Mouse (Mus musculus) cerebral cortex, adult 2 months (tissue): ENCODE results near the gene Tmem63c.

Source experiments
- whole genome bisulfite sequencing: fragments of 180-500 bp; shearing (Covaris S2); methylation state at CpG from one replicate; pipeline ENCODE4 v1.1.7; 2018; 5-methylcytosine and 5-hydroxymethylcytosine counted together

Gene Tmem63c

DNA sequence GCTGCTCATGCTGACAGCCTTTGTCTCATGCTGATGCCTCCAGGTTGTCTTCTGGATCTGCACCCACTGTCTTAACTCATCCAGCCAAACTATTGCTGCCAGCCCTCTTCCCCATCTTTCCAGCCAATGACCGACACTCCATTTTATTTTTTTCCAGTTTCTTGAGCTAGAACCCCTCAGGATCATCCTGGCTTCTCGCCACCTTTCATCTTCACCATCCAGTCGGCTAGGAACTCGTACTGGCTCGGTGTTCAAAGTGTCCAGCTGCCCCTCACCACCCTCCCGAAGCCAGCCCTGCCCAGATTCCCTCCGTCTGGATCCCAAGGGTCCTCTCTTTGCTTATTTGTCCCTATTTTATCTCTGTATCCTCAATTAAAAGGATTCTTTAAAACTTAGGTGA, 33.7 kb downstream of the Tmem63c start:
- WGBS: 69% methylated on average over 7 of the region's 7 CpGs

DNA sequence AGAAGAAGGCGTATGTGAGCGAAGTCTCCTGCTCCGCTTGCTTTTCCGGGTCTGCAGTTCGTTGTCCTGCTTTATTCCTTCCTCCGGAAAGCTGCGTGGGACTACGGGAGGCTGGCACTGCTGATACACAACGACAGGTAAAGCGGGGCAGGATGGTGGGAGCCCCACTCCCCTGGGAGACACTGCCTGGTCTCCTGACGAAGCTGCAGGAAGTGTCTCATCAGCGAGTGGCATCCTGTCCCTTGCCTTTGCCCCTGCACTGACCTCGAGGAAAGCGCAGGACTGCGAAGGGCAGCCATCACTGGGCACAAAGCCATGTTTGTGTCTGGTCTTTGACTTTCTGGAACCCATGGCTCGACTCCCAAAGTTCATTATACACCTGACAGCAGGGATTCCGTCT, 35.9 kb downstream of the Tmem63c start:
- 67% methylated on average over 17 of the region's 17 CpGs for WGBS

DNA sequence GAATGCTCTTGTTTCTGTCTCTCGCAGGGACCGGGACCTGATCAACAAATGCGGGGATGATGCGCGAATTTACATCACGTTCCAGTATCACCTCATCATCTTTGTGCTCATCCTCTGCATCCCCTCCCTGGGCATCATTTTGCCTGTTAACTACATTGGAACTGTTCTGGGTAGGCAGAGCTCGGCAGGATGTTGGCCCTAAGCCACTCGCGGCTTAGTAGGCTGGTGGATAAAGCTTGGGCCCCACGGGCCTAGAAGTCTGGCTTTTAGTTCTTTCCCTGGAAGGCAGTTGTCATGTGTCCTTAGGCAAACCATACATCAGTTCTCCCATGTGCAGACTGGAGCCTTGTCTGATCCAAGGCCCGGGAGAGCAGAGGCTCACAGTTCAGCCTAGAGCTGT, 44.3 kb downstream of the Tmem63c start:
- 74% methylated on average over 11 of the region's 11 CpGs for WGBS

DNA sequence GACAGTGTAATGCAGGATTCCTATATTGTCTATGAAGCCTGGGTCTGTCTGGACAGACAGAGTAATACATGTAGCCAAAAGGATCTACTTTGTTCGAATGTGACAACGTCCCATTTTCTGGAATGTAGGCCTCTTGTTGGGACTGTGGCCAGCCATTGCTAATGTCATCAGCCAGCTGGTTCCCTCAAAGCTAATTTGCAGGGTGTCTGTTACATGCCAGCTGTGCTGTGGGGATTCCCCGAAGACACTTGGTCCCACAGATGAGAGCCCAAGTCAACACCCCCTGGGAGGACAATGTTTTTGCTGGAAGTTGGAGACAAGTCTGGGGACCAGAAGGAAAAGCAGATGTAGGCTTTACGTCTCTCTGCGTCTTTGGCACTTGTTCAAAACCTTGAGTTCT, 45.3 kb downstream of the Tmem63c start:
- 49% methylated on average over 5 of the region's 5 CpGs for WGBS

DNA sequence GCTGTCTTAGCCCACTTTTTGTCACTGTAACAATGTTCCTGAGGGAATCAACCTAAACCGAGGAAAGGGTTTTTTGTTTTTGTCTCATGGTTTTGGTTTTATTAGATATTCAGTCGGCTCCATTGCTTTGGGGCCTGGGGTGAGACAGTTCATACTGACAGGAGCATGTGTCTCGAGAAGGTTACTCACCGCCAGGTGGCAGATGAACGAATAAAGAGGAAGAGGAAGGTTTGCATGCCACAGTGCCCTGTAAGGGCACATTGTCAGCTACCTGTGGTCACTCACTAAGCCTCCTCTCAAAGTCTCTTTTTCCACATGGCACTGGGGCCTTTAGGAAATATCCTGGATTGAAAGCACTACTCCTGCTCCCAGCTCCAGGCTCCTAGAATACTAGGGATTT, 49.4 kb downstream of the Tmem63c start:
- WGBS: 83% methylated on average over 5 of the region's 5 CpGs

DNA sequence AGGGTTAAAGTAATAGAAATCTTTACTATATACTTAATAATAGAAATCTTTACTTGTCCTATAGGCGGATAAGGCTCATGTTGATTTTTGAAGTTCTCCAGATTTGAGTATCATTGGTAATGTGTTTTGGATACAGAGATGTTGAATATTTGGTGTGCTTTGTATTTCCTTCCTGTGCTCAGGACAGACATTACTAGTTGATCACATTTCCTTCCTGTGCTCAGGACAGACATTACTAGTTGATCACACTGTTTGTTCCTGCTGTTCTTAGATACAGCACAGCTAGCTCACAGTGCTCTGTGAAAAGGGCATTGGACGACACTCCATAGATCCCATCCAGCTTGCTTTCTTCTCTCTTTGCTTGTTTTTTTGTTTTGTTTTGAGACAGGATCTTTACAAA, 55.5 kb downstream of the Tmem63c start:
- WGBS: 88% methylated on average over 2 of the region's 2 CpGs

DNA sequence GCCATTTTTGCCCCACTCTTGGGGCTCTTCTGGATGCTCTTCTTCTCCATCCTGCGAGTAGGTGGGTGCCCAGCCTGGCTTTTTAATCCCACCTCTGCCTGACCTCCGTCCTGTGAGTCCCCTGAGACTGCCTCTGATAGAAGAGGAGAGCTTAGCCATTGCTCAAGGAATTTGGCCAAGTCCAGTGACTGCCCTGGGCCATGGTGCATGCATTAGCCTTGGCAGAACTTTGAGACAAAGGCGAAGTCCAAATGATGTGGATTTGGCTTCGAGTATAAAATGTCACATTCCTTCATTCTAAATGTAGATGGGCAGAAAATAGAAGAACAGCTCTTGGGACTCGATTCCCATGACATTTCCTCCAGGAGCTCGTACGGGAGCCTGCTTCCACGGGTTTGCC, 61.7 kb downstream of the Tmem63c start:
- WGBS: 53% methylated on average over 8 of the region's 8 CpGs

DNA sequence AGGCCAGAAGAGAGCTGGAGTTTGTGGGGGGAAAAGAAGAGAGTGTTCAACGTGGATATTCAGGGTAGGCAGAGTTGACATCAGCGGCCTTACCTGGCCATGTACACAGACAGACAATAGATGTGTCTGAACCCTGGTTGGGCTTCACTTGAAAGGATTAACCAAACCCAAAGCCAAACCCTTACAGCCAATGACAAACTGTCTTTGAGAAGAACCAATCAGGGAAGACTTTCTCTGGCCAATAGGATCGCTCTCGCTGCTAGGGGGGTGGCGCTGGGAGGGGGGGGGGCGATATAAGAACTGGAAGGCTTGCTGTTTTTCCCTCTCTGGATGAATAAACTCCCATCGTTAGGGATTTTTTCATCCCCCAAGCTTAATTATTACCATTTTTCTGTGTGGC, 66.1 kb downstream of the Tmem63c start:
- 59% methylated on average over 7 of the region's 7 CpGs for WGBS

DNA sequence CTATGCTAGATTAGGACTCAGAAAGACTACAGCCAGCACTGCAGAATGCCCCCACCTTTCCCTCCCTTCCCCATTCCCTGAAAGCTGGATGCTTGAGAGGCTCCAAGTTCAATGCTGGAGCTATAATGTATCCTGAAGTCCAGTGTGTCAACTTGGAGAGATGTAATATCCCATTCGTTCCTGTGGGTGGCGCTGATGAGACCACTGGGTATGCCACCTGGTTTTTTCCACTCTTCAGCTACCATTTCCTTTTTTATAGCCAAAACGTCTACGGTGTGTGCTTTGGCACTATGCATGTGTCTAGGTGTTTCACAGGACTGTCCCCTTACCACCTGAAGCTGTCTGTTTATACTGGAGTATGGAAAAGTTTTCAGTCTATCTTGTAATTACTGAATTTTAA, 67.2 kb downstream of the Tmem63c start:
- WGBS: 30% methylated on average over 4 of the region's 4 CpGs

DNA sequence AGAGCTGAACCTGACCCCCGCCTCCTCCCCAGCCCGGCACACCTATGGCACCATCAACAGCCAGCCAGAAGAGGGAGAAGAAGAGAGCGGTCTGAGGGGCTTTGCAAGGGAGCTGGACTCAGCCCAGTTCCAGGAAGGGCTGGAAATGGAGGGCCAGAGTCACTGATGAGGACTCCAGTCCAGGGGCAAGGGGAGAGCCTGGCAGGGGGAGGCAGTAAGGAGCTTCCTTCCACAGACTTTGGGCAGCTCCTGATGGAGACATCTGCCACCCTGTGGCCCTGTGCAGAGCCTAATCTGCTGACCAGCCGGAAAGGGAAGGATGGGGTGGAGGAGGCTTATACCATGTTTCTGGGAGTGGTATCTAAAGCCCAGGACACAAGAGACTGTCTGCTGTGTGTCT, 68.1 kb downstream of the Tmem63c start:
- 80% methylated on average over 4 of the region's 4 CpGs for WGBS

DNA sequence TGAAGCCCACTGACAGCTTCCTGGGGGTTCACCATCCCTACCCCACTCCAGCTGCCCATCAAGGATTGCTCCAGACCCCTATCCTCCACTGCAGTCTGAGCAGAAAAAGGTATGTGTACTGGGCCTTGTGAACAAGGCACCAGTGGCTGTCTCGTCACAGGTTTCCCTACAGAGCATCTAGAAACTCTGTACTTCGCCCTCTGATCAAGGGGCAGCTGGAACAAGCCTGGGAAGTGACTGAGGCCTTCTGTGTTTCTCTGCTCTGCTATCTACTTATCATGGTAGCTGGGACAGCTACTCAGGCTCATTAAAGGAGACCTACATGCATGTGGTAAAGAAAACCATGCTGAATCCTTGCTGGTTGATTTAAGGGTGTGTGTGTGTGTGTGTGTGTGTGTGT, 68.6 kb downstream of the Tmem63c start:
- WGBS: 88% methylated on average over 2 of the region's 2 CpGs

DNA sequence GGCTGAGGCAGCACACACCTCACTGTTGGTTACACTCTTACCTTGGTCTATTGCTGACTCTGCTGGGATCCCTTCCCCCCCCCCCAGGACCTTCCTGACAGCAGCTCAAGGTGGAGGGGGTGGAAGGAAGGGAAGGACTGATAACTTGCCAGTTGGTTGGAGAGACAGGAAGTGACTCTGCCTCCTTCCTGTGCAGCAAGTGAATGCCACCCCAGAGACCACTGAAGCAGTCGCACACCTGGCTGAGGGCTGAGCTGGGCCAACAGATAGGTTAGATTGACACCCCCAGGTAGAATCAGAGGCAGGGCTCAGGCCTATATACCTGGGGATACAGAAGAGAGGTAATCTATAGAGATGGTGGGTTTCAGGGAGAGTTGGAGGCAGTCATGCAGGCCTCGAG, 70.8 kb downstream of the Tmem63c start:
- WGBS: 86% methylated on average over 2 of the region's 2 CpGs

DNA sequence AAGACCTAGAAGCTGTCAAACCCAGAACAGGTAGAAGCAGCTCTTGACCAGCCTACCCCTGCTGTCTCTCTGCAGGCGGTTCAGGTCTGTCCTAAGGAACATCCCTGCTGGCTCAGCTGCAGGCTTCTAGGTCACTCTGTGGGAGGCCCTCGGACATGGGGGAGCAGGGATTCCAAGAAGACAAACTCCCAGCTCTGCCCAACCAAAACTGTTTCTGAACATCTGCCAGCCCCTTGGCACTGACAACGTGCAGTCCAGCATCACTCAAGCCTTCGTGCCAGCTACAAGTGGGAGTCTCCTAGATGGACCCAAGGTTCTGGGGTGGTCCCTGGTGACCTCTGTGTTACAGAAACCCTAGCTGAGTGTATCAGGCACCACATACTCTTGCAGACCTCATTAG, 72.1 kb downstream of the Tmem63c start:
- 32% methylated on average over 4 of the region's 4 CpGs for WGBS

DNA sequence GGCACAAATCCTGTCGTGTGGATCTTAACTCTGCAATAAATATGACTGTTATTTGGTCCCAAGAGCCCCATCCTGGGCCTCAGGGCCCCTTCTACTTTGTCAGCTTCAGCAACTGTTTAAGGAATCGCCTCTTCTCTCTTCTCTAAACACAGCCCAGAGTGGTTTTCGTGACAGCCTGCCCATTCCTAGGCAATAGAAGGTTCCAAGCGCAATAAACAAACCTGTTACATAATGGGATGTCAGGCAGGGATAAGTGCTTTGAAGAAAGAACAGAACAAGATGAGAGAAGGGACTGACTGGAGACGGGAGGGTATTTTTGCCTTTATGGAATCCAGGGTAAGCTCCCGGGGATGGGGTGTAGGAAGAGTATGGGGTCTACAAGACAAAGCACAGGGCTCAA, 72.5 kb downstream of the Tmem63c start:
- 47% methylated on average over 6 of the region's 6 CpGs for WGBS

DNA sequence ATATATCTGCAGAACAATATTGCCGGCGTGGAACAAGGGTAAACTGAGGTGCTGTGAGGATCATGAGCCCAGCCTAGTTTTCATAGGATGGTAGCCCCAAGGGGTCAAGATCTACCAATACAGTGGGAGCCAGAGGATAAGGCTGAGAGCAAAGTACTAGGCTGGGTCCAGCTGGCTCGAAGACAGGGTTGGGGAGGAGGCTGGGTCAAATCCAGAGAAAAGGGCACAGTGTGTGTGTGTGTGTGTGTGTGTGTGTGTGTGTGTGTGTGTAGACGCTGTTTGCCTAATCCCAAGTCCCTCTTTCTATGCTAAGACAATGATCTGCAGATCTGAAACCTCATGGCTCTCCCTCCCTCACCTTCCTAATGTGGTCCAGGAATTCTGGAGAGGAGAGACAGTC, 79.2 kb downstream of the Tmem63c start:
- WGBS: 80% methylated on average over 4 of the region's 4 CpGs

DNA sequence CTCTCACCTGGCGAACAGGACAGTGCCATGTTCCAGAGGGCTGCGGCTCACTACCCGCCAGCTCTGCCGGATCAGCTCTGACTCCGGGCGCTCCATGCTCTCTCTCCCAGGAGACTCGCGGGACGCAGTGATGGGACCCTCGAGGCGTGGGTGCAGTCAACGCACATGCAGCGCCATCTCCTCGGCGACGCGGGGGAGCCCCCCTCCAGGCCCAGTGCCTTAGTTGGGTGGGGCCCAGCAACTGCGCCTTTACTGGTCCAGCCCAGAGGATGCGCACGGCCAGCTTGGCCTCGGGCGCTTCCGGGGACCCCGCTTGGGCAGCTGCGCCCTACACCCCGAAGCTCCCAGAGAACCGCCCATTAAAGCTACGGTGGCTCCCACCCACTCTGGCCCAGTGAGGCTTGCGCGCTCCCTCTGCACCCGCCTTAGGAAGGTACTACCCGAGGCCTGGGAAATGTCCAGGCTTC, 81.1 kb downstream of the Tmem63c start, which contains the start of gene Ngb:
Gene Ngb, minus strand, starts transcription at position 375 of the 467 bp plus-strand sequence.
- WGBS: 2% methylated on average over 32 of the region's 32 CpGs

DNA sequence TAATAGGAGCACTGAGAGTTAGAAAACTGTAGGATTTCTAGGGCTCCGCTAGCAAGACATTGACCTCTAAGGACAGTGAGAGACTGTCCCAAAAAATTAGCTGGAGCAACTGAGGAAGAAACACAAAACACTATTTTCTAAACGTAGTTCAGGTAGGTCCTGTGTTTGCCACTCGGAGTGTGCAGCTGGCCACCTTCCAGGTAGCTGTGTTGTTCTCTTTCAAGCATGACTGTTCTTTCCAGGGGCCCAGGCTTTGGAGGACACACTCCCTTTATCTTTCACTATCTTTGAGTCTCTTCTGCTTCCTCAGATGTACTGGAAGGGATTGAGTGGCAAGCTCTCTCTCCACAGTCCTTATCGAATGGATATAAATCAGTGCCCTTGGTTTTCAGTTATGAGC, 82.3 kb downstream of the Tmem63c start:
- WGBS: 84% methylated on average over 4 of the region's 4 CpGs

DNA sequence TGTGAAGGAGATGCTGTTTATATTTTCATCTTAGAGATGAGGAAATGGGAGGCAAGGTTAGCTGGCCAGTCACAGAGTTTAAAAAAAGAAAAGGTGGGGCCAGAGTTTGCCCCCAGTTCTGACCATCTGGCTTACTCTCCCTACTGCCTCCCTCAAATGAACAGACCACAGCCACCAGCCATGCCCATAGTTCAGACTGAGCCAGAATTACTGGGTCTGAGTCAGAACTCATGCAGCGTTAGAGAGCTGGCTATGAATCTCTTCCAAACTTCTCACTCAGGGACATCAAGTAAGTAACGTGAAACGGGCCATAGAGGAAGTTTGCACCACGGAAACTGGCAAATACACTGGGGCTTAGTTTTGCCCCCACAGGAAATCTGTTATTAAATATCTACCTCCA, 83.7 kb downstream of the Tmem63c start:
- WGBS: 65% methylated on average over 4 of the region's 4 CpGs

DNA sequence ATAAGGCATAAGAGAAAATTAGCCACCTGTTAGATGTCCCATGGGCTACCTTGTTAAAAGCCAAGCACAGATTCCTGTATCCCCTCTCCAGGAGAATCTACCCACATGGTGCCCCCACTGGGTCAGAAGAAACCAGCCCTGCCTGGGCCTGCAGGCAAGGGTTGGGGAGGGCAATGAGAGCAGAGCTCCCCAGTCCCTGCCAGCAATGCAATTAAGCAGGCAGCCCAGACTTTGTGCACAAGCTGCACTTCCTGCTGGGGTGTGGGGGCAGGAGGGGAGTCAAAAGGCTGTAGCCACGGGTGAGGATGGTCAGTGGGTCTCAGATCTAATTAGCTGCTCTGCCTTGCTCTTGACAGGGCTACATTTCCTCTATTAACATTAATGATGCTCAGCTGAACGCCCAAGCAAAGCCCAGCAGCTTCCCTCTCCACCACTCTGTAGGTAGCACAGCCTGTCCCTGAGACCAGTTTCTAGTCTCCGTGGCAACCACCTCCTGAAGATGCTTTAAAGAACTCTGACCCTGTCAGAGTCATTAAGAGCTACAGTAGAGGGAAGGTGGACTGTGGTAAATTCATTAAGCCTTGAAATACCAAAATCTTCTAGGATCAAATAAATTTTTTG, 86.3 kb downstream of the Tmem63c start:
- WGBS: 56% methylated on average over 3 of the region's 3 CpGs

DNA sequence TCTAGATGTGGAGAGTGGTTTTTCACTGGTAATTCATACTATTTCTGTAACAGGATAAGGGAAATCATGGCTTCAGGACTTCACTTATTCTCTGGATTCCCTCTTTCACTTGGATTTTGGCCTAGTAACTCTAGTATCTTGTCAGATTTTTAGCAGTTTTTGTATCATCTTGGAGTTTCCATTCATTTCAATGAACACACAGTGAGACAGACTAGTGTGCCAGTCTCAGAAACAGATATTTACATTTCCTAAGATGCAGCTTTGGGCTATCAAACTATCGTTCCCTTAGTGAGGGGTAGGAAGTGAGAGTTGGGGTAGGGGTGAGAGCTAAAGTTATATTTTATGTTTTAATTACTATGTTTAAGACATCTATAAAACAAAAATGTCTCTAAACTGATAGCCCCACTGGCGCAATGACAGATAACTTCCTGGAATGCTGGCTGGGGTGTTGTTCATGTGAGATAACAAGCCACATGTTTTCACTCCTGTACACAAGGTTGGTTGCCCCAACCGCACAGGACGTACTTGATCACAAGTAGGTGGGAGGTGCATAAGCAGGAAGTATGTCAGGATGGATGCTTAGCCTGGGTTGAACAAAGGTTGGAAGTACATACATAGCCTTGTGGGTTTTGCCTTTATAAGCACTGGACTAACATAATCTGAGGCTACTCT, 100.9 kb downstream of the Tmem63c start:
- 97% methylated on average over 4 of the region's 4 CpGs for WGBS

DNA sequence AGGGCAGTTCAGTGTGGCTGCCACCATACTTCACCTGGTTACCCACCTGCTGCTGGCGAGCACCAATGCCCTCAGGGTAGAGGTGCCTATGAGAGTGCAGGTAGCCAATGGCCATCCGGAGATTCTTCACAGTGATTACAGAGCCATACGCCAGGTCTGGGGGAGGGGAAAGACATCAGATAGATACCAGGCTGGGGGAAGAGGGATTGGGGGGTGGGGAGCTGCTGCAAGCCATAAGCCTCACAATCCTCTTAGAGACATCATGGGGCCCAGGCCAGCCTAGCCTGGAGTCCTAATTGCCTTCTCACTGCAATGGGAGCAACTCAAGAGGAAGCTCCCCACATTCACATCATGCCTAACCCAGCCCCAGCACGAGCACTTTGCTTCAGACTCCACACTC, 106.1 kb downstream of the Tmem63c start:
- 77% methylated on average over 4 of the region's 4 CpGs for WGBS

DNA sequence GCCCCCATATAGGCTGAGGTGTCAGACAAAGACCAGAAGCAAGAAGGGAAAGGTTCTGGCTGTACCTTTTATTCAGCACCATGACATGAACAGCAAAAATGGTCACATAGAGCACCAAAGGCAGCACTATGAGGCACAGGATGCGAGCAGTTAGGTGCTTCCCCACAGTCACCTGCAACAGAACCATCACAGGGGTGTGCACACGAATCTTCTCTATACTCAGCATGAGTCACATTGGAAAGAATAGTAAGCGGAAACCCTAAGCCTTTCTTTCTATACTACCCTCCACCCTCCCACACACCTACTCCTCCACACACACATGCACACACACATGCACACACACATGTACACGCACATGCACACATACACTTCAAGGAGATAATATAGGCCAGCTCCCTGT, 109.1 kb downstream of the Tmem63c start:
- WGBS: 70% methylated on average over 4 of the region's 4 CpGs

DNA sequence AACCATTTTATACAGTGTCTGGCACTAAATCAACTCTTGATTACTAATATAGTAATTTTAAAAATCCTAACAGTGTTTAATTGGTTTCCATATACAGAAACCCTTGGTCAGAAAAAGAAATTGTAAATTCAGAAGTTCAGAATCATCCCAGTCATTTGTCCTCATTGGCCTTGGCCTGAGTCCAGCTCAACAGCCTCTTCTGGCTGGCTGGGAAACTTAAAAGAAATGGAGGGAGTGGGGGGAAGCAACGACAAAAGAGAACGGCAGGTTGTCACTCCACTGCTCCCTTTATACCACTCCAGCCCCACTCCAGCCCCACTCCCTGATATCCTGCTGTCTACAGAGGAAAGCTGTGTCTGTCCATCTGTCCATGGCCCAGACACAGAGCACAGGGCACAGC, 110.0 kb downstream of the Tmem63c start:
- WGBS: 50% methylated on average over 2 of the region's 2 CpGs

DNA sequence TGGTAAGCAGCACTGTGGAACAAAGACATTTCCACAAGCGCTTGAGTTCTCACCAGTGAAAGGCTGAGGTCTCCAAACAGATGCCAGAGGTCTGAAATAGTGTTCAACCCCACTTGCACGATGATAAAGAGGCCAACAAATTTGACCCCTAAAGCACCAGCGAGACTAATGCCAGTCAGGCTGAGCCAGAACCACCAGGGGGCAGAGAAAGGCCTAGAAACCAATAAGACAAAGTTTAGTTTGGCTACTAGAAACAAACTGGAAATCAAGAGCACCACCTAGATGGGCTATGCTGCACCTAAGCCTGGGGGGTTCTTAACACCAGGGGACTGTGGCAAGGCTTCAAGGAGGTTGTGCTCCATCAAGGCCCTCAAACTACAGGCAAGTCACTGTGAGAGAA, 110.5 kb downstream of the Tmem63c start:
- WGBS: 61% methylated on average over 3 of the region's 3 CpGs
